Mouse (Mus musculus) E14TG2a.4 (cell line): ENCODE measurements at regions not wholly inside any gene's neighbourhood (a gene's known extent, or its start where the extent isn't known, plus 50 kb on each side); places are given as distances from the start of the nearest gene placed in this dataset.

Experiments used
- CTCF ChIP-seq: conservative IDR thresholded peaks from 2 replicates; pipeline ENCODE4 v1.5.1; 2014; ENCODE audit warnings: low read length
- NANOG ChIP-seq: IDR thresholded peaks from 2 replicates; pipeline ENCODE4 v1.6.1; 2014; ENCODE audit warnings: borderline replicate concordance, low read length, mixed read lengths
- POU5F1 ChIP-seq: IDR thresholded peaks from 2 replicates; pipeline ENCODE4 v1.6.1; 2014; ENCODE audit warnings: low read length, borderline replicate concordance

DNA sequence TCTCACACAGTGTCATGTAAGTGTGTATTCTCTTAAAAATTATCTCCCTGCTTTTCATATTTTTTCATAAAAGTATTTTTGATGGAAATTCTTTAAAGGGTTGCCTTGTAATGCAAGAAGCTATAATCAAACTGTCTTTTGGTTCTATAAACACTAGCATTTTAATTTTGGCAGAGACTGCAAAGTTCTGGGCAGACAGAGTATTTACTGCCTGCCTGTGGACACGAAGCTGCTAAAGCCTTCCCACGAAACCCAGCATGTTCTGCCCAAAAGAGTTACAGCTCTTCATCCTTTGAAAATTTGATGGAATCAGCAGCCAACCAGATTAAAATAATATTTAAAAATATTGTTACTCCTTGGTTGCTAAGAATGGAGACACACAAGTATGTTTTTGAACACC lies 538.7 kb downstream of the Col12a1 start:
- TF ChIP-seq CTCF (no peak), NANOG (no peak), POU5F1 (no peak)
